Mouse (Mus musculus): ENCODE data around the gene Lgmn. TPM values are rescaled to one million over a fixed set of nuclear protein-coding genes. Genes with fewer than 3 reads are reported as not detected.

Lgmn gene
- total RNA-seq, 2 experiments from 2014 or later = 108 to 121 TPM

DNA sequence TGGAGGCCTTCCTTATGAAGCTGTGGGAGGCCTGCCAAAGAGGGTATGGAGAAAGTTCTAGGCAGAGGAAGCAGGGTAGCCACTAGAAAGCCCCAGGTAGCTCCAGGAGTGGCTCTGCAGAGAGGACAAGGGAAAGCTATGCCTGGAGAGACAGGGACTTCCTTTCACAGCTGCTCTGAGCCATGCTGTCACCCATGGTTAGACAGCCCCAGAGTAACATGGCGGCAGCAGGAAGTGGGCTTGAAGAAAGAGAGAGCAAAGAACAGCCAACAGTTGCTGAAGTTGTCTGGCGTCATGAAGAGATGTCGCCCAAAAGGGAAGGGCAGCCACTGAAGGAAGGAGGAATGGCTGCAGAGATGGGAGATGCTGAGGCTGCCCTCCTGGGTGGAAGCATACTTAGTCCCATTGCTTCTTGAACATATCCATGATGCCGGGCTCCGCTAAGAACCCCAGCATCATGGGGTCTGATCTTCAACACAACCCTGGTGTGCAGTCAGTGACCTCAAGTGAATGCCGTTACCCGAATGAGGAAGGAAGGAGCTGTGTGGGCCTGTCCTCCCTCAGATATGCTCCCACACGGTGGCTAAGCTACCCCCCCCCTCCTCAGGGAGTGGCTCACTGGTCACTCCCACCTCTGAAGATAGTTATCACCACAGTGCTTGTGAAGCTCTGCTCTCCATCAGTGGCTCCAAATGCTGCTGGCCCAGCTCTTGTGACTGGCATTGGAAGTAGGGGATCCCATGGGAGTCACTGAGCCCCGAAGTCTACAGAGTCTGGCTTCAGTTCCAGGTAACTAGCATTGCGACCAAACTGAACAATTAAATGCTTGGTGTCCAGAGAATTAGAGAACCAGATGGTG, 85.3 kb downstream of the Lgmn start:
- DNase-seq (ENCODE audit: low spot score in 2 of 2) = no peak

DNA sequence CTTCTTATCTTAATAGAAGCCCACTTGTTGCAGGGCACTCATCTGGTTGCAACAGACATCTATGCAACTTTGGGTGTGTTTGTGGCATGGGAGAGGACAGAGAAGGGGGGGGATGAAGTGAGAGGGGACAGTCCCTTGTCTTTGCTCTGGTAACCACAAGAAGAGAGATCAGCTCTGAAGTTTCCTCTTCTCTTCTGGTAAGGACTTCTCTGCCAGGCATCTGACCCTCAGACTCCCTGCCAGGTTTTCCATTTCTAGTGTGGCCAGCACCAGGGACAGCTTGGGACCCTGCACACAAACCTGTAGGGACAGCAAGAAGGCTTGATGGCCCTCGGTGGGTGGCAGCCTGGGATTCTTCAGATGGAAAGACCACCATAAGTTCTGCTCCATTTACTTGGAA, 88.6 kb downstream of the Lgmn start:
- no peak for DNase-seq (ENCODE audit: low spot score in 2 of 2)

DNA sequence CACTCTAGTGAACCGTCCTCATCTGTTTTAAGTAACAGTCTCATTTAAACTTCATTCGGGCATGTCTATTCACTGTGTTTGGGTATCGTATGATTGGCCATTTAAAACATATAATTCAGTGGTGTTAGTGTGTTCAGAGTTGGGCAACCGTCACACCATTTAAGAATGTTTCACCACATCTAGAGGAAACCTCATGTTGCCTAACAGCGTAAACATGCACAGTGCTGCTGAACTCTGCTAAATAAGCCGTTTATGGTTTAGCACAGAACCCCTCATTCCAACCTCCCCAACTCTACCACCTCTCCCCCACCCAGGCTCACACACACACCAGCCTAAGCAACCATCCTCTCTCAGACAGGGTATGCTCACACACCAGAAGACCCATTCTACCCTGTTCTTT, 91.2 kb downstream of the Lgmn start:
- no peak for DNase-seq (ENCODE audit: low spot score in 2 of 2)

DNA sequence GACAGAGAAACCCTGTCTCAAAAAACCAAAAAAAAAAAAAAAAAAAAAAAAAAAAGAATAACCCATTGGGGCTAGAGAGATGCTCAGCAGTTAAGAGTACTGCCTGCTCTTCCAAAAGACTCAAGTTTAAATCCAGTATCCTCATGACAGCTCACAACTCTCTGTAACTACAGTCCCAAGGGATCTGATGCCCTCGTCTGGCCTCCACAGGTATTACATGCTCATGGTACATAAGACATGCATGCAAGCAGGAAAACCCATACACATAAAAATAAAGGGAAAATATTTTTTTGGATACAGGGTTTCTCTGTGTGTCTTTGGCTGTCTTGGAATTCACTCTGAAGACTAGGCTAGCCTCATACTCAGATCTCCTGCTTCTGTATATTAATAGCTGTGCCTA, 93.1 kb downstream of the Lgmn start:
- DNase-seq (ENCODE audit: low spot score in 2 of 2) = peak; percentile 30 to 49

DNA sequence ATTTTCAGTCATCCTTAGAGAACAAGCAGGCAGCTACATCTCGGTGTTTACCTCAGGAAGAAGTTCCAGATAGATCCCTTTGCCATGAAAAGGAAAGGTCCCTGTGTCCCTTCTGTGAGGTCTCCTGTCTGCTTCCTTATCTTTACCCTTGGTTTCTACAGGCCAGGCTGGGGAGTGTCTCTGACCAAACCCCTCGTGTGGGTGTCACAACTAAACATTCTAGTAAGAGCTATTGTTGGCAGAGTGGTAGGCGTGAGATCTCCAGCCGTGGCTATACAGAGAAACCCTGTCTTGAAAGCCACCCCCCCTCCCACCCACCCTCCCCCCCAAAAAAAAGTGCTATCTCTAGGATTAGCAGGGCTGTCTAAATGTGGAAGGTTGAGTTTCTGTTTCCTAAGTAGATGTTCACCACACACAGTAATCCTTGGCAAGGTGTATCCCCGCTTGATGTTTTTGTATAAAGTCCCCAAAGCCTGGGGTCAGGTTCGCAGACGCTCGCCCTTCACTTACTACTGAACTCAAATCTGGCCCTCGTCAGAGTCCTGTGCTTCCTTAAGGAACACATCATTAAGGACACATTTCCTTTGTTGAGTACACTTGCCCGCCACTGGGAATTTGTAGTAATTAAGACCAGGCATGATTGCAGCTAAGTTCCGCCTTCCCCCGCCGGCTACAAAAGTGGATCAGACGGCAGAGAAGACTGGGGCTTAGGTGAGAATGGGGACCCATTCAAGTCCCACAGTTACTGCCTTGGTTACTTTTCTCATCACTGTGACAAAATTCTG, 94.4 kb downstream of the Lgmn start:
- DNase-seq (ENCODE audit: low spot score in 2 of 2) = no peak

Other genes starting within 250 kb of the Lgmn start
- 1 to 10 TPM; 3.5 to 3.8 TPM for gene Rin3, start 156.8 kb downstream of the Lgmn start, total RNA-seq (2021)
- 10 to 100 TPM; 22.5 to 25.1 TPM for gene Golga5, start 29.3 kb upstream of the Lgmn start, total RNA-seq (2021)
- gene Chga, start 115.2 kb upstream of the Lgmn start, total RNA-seq (2021) = 100 to 1,000 TPM; 150 to 152 TPM

All from layer of hippocampus, postnatal 10 days (tissue).